Mouse (Mus musculus): ENCODE measurements around the gene Unk.
"Not testable (repeated sequence)": the region's sequence is repeated elsewhere in the genome, so short reads cannot be mapped to it uniquely, and the experiment has no call there.

Gene Unk

GRCm38 (mm10) chr11:116089545-116089944 lies 59.4 kb downstream of the Unk start:
- DNase-seq: no peak

GRCm38 (mm10) chr11:116091591-116091990 lies 61.5 kb downstream of the Unk start:
- no peak for DNase-seq

GRCm38 (mm10) chr11:116092959-116093358 lies 62.8 kb downstream of the Unk start:
- DNase-seq: not testable (repeated sequence)

GRCm38 (mm10) chr11:116093771-116094565 lies 63.8 kb downstream of the Unk start:
- no peak for DNase-seq

GRCm38 (mm10) chr11:116095573-116095972 lies 65.5 kb downstream of the Unk start:
- no peak for DNase-seq

- peak; percentile 73 to 75 for DNase-seq
Observed at GRCm38 (mm10) chr11:116096213-116097108, 66.3 kb downstream of the Unk start.

- no peak for DNase-seq
Observed at GRCm38 (mm10) chr11:116098711-116099460, 68.8 kb downstream of the Unk start.

- DNase-seq: no peak
Observed at GRCm38 (mm10) chr11:116099462-116099861, 69.3 kb downstream of the Unk start.

GRCm38 (mm10) chr11:116100385-116100784 lies 70.3 kb downstream of the Unk start:
- no peak for DNase-seq

- DNase-seq: no peak
Observed at GRCm38 (mm10) chr11:116100839-116101238, 70.7 kb downstream of the Unk start.

- DNase-seq: no peak
Observed at GRCm38 (mm10) chr11:116101931-116102381, 71.8 kb downstream of the Unk start.

- no peak for DNase-seq
Observed at GRCm38 (mm10) chr11:116102472-116102871, 72.3 kb downstream of the Unk start.

- no peak for DNase-seq
Observed at GRCm38 (mm10) chr11:116103572-116103971, 73.5 kb downstream of the Unk start.

- no peak for DNase-seq
Observed at GRCm38 (mm10) chr11:116104006-116104646, 74.0 kb downstream of the Unk start.

- no peak for DNase-seq
Observed at GRCm38 (mm10) chr11:116105065-116105464, 74.9 kb downstream of the Unk start.

- DNase-seq: no peak
Observed at GRCm38 (mm10) chr11:116106154-116106962, 76.2 kb downstream of the Unk start.

GRCm38 (mm10) chr11:116106963-116107776 lies 77.0 kb downstream of the Unk start:
- DNase-seq: no peak

- no peak for DNase-seq
Observed at GRCm38 (mm10) chr11:116107777-116108285, 77.7 kb downstream of the Unk start.

- DNase-seq: no peak
Observed at GRCm38 (mm10) chr11:116108464-116109137, 78.5 kb downstream of the Unk start.
